Mouse (Mus musculus) CH12.LX (cell line): Measurements from ENCODE around the gene Shmt2. TPM values are rescaled to one million over a fixed set of nuclear protein-coding genes. Genes with fewer than 3 reads are reported as not detected.

ENCODE experiments used
- DNase-seq: peaks from one replicate; pipeline ENCODE4 v3.0.0-alpha.2; 2013; ENCODE audit errors: extremely low read depth
- H3K27ac ChIP-seq: 2 replicates; pipeline ENCODE4 v1.5.1; 2012; ENCODE audit warnings: low read depth, mild to moderate bottlenecking, control low read depth, moderate library complexity; ENCODE audit not compliant: insufficient read depth
- H3K27me3 ChIP-seq: replicated peaks from 2 replicates; pipeline ENCODE3; 2012; ENCODE audit warnings: inconsistent platforms
- H3K36me3 ChIP-seq, 2 experiments: replicated peaks in 1 of 2; 2 replicates each; pipeline versions ENCODE3 to v1.6.1; 2012; ENCODE audit warnings: inconsistent platforms in 1 of 2, low read length in 1 of 2, mild to moderate bottlenecking in 1 of 2, mixed read lengths in 1 of 2, moderate library complexity in 1 of 2; ENCODE audit not compliant: control insufficient read depth in 1 of 2, insufficient read depth in 1 of 2
- H3K4me1 ChIP-seq, 2 experiments: 2 replicates each; pipeline ENCODE4 v1.6.1; 2012; ENCODE audit warnings: inconsistent platforms in 1 of 2, moderate library complexity in 1 of 2; ENCODE audit not compliant: insufficient read depth in 2 of 2, control insufficient read depth in 1 of 2
- H3K4me2 ChIP-seq: 2 replicates; pipeline ENCODE4 v1.6.1; 2012; ENCODE audit warnings: low read depth, mild to moderate bottlenecking, control low read depth; ENCODE audit not compliant: poor library complexity, insufficient read depth, severe bottlenecking
- H3K4me3 ChIP-seq, 3 experiments: fragments of 150-350 bp in 1 of 3; sonication (generic) in 1 of 3; replicated peaks in 1 of 3; 2 replicates each; pipeline versions ENCODE3 to v1.5.1; 2011 to 2012; ENCODE audit warnings: low read depth in 2 of 3, low read length in 2 of 3, mild to moderate bottlenecking in 2 of 3, moderate library complexity in 2 of 3, control low read depth in 1 of 3, improper control_type of control experiment in 1 of 3, inconsistent platforms in 1 of 3, mixed read lengths in 1 of 3; ENCODE audit not compliant: poor library complexity in 1 of 3
- H3K79me2 ChIP-seq: replicated peaks from 2 replicates; pipeline ENCODE4 v1.6.1; 2012; ENCODE audit warnings: mild to moderate bottlenecking, moderate library complexity; ENCODE audit not compliant: control insufficient read depth, poor library complexity, insufficient read depth, severe bottlenecking; ENCODE audit errors: extremely low read depth
- H3K9ac ChIP-seq: 2 replicates; pipeline ENCODE4 v1.6.1; 2012; ENCODE audit warnings: low read depth, mild to moderate bottlenecking, control low read depth, moderate library complexity; ENCODE audit not compliant: insufficient read depth
- H3K9me3 ChIP-seq: replicated peaks from 2 replicates; pipeline ENCODE3; 2012; ENCODE audit warnings: low read length, inconsistent platforms, mixed read lengths
- CTCF ChIP-seq, 2 experiments: IDR thresholded peaks in 1 of 2; conservative IDR thresholded peaks in 1 of 2; 2 replicates each; pipeline ENCODE4 v1.5.1; 2011 to 2012; ENCODE audit warnings: low read depth in 2 of 2, low read length in 2 of 2, improper control_type of control experiment in 1 of 2, inconsistent platforms in 1 of 2, mild to moderate bottlenecking in 1 of 2, moderate library complexity in 1 of 2
- E2F4 ChIP-seq: IDR thresholded peaks from 2 replicates; pipeline ENCODE4 v1.6.1; 2011; ENCODE audit warnings: low read depth, low read length, improper control_type of control experiment; ENCODE audit not compliant: insufficient replicate concordance
- ELF1 ChIP-seq: IDR thresholded peaks from 2 replicates; pipeline ENCODE4 v1.6.1; 2014; ENCODE audit warnings: low read depth, mild to moderate bottlenecking, inconsistent platforms, low read length, improper control_type of control experiment
- GABPA ChIP-seq: IDR thresholded peaks from 2 replicates; pipeline ENCODE4 v1.6.1; 2012; ENCODE audit warnings: low read depth, low read length, improper control_type of control experiment, inconsistent platforms; ENCODE audit not compliant: insufficient replicate concordance
- IRF4 ChIP-seq: IDR thresholded peaks from 2 replicates; pipeline ENCODE4 v1.6.1; 2014; ENCODE audit warnings: low read depth, mild to moderate bottlenecking, inconsistent platforms, low read length, improper control_type of control experiment
- JUN ChIP-seq: IDR thresholded peaks from 2 replicates; pipeline ENCODE4 v1.6.1; 2011; ENCODE audit warnings: low read depth, mild to moderate bottlenecking, low read length, improper control_type of control experiment, moderate library complexity; ENCODE audit not compliant: insufficient read depth
- JUND ChIP-seq: conservative IDR thresholded peaks from 2 replicates; pipeline ENCODE4 v1.6.1; 2011; ENCODE audit warnings: low read depth, low read length, improper control_type of control experiment
- KAT2A ChIP-seq: IDR thresholded peaks from 2 replicates; pipeline ENCODE4 v1.6.1; 2012; ENCODE audit warnings: low read length, improper control_type of control experiment, inconsistent platforms; ENCODE audit not compliant: insufficient replicate concordance
- MAFK ChIP-seq: IDR thresholded peaks from 2 replicates; pipeline ENCODE4 v1.6.1; 2011; ENCODE audit warnings: low read length, improper control_type of control experiment; ENCODE audit not compliant: insufficient replicate concordance
- MAX ChIP-seq: IDR thresholded peaks from 2 replicates; pipeline ENCODE4 v1.6.1; 2011; ENCODE audit warnings: low read length, improper control_type of control experiment
- MAZ ChIP-seq: IDR thresholded peaks from 2 replicates; pipeline ENCODE4 v1.6.1; 2012; ENCODE audit warnings: low read depth, mild to moderate bottlenecking, inconsistent platforms, low read length, improper control_type of control experiment, moderate library complexity
- MXI1 ChIP-seq: IDR thresholded peaks from 2 replicates; pipeline ENCODE4 v1.6.1; 2011; ENCODE audit warnings: mild to moderate bottlenecking, low read depth, low read length, improper control_type of control experiment
- NRF1 ChIP-seq: IDR thresholded peaks from 2 replicates; pipeline ENCODE4 v1.6.1; 2014; ENCODE audit warnings: low read depth, mild to moderate bottlenecking, inconsistent platforms, low read length, improper control_type of control experiment, moderate library complexity
- PAX5 ChIP-seq: IDR thresholded peaks from 2 replicates; pipeline ENCODE4 v1.6.1; 2012; ENCODE audit warnings: low read length, inconsistent platforms, mixed read lengths
- RAD21 ChIP-seq: IDR thresholded peaks from 2 replicates; pipeline ENCODE4 v1.6.1; 2011; ENCODE audit warnings: low read depth, mild to moderate bottlenecking, low read length, improper control_type of control experiment, moderate library complexity
- SIN3A ChIP-seq: IDR thresholded peaks from 2 replicates; pipeline ENCODE4 v1.6.1; 2012; ENCODE audit warnings: low read length, improper control_type of control experiment, inconsistent platforms
- SMC3 ChIP-seq: IDR thresholded peaks from 2 replicates; pipeline ENCODE4 v1.6.1; 2011; ENCODE audit warnings: low read depth, low read length, improper control_type of control experiment
- TCF12 ChIP-seq: IDR thresholded peaks from 2 replicates; pipeline ENCODE4 v1.6.1; 2014; ENCODE audit warnings: low read depth, mild to moderate bottlenecking, inconsistent platforms, low read length, improper control_type of control experiment
- UBTF ChIP-seq: IDR thresholded peaks from 2 replicates; pipeline ENCODE4 v1.6.1; 2012; ENCODE audit warnings: low read depth, mild to moderate bottlenecking, inconsistent platforms, low read length, improper control_type of control experiment, moderate library complexity
- USF1 ChIP-seq: IDR thresholded peaks from 2 replicates; pipeline ENCODE4 v1.6.1; 2014; ENCODE audit warnings: low read depth, mild to moderate bottlenecking, inconsistent platforms, low read length, improper control_type of control experiment
- USF2 ChIP-seq: conservative IDR thresholded peaks from 2 replicates; pipeline ENCODE4 v1.6.1; 2011; ENCODE audit warnings: low read depth, low read length, improper control_type of control experiment
- ZC3H11A ChIP-seq: IDR thresholded peaks from 2 replicates; pipeline ENCODE4 v1.6.1; 2012; ENCODE audit warnings: low read depth, mild to moderate bottlenecking, inconsistent platforms, low read length, improper control_type of control experiment
- ZKSCAN1 ChIP-seq: IDR thresholded peaks from 2 replicates; pipeline ENCODE4 v1.6.1; 2012; ENCODE audit warnings: low read depth, inconsistent platforms, low read length, improper control_type of control experiment, borderline replicate concordance
- ZMIZ1 ChIP-seq: IDR thresholded peaks from 2 replicates; pipeline ENCODE4 v1.6.1; 2012; ENCODE audit warnings: low read depth, mild to moderate bottlenecking, inconsistent platforms, low read length, improper control_type of control experiment
- ZNF384 ChIP-seq: IDR thresholded peaks from 2 replicates; pipeline ENCODE4 v1.6.1; 2012; ENCODE audit warnings: low read depth, low read length, improper control_type of control experiment, inconsistent platforms
- dilution Hi-C: fragments of 300-500 bp; cut with MboI; formaldehyde crosslinking; loops from 2 replicates; pipeline ENCODE4 v1.14.3; 2020; ENCODE audit warnings: low sequenced_read_pairs; ENCODE audit not compliant: extremely low pct_unique_long_range_greater_than_20kb, extremely low pct_ligation_motif_present
- in situ Hi-C: fragments of 300-500 bp; cut with MboI; formaldehyde crosslinking; loops from 3 replicates; pipeline ENCODE4 v1.14.3; 2019; ENCODE audit warnings: low sequenced_read_pairs, low pct_ligation_motif_present, low pct_unique_long_range_greater_than_20kb, mixed read lengths
- polyA plus RNA-seq: library from polyadenylated mRNA; unstranded; fragments of >175 nt; gene quantifications from 2 replicates; pipeline ENCODE4 v1.2.1, GENCODE M21; 2012; ENCODE audit warnings: low read depth; ENCODE audit not compliant: insufficient read length
- total RNA-seq, 2 experiments: library from RNA; depleted of rRNA; stranded (reverse); fragments of 300-350 nt in 1 of 2; fragments of >200 nt in 1 of 2; gene quantifications; 2 replicates each; pipeline ENCODE4 v1.2.3; 2012 to 2014

Gene Shmt2
- total and polyA plus RNA-seq, 3 experiments = 267 to 353 (median 317) TPM

GRCm38 (mm10) chr10:127508239-127508638, 14.0 kb downstream of the Shmt2 start:
- peak; percentile 87 for DNase-seq
- Histone ChIP-seq H3K79me2 (no peaks in the 10 kb centered on the region), H3K9ac (peak overlapping the region; percentile 7; the same call in 1 of the 2 replicates), H3K27me3 (peaks cover 17% of the 10 kb centered on the region), H3K9me3 (no peaks in the 10 kb centered on the region), H3K27ac (no peak overlapping the region), H3K4me2 (peak overlapping the region; percentile 70), H3K4me3 (peak overlapping the region in 1 of 3 experiments; percentile 15), H3K4me1 (peaks cover 17 to 35% of the 10 kb centered on the region in 2 experiments), H3K36me3 (peaks cover 0 to 10% of the 10 kb centered on the region in 2 experiments)
- TF ChIP-seq IRF4 (no peak), JUN (no peak), ELF1 (peak; percentile 77), E2F4 (no peak), SMC3 (peak; percentile 57), RAD21 (peak; percentile 68), USF1 (no peak), MAX (no peak), CTCF (conservative IDR thresholded peaks at IDR 0.05 in 1 of 2, IDR thresholded peaks at IDR 0.05 in 1 of 2; ENCODE audit: low read depth in 2 of 2, low read length in 2 of 2) (peak; percentile 40 to 88; a peak in 3 of 4 replicates)
- in situ Hi-C loops = loop anchor here (5.0 kb wide), 1 partner anchor 34 kb away; no protein-coding TSS in a partner anchor
- dilution Hi-C loops = no loop called here

GRCm38 (mm10) chr10:127500894-127501893, 21.1 kb downstream of the Shmt2 start, which contains the start of gene Stac3:
Gene Stac3 (plus strand): TSS chr10:127501686.
- dilution Hi-C loops (no loop called here), in situ Hi-C loops (no loop called here)
- DNase-seq = no peak
- H3K4me1 ChIP-seq = no peaks in the 10 kb centered on the region
- peaks cover 19 to 51% of the 10 kb centered on the region in 2 experiments for H3K36me3 ChIP-seq
- no peak for TF ChIP-seq UBTF
- TF ChIP-seq ZKSCAN1 = no peak
- TF ChIP-seq PAX5 = no peak
- TF ChIP-seq ZNF384 = no peak
- TF ChIP-seq NRF1 = no peak
- TF ChIP-seq MAFK = no peak
- no peak for TF ChIP-seq CTCF (conservative IDR thresholded peaks at IDR 0.05 in 1 of 2, IDR thresholded peaks at IDR 0.05 in 1 of 2; ENCODE audit: low read depth in 2 of 2, low read length in 2 of 2)
- no peak for TF ChIP-seq MXI1
- no peak for TF ChIP-seq JUND
- TF ChIP-seq ZC3H11A = no peak
- no peak for TF ChIP-seq TCF12
- no peak for TF ChIP-seq SIN3A
- TF ChIP-seq IRF4 = no peak
- no peak for TF ChIP-seq KAT2A
- TF ChIP-seq USF1 = no peak
- no peak for TF ChIP-seq USF2
- TF ChIP-seq MAZ = no peak
- TF ChIP-seq GABPA = no peak
- no peak for TF ChIP-seq ZMIZ1
- no peaks in the 10 kb centered on the region for H3K27me3 ChIP-seq
- H3K9ac ChIP-seq = no peak within 1 kb of the TSS
- H3K9me3 ChIP-seq = no peaks in the 10 kb centered on the region
- no peak within 1 kb of the TSS for H3K4me3 ChIP-seq
- no peaks in the 10 kb centered on the region for H3K79me2 ChIP-seq
- no peak within 1 kb of the TSS for H3K4me2 ChIP-seq
- H3K27ac ChIP-seq = no peak within 1 kb of the TSS
